Mouse (Mus musculus): ENCODE results near the gene Lcn6. TPM values are rescaled to one million over a fixed set of nuclear protein-coding genes. Genes with fewer than 3 reads are reported as not detected.
"Not testable (repeated sequence)": the region's sequence is repeated elsewhere in the genome, so short reads cannot be mapped to it uniquely, and the experiment has no call there.

The Lcn6 gene
- polyA plus RNA-seq, 1 experiment from 2014 or later, result not detected

DNA sequence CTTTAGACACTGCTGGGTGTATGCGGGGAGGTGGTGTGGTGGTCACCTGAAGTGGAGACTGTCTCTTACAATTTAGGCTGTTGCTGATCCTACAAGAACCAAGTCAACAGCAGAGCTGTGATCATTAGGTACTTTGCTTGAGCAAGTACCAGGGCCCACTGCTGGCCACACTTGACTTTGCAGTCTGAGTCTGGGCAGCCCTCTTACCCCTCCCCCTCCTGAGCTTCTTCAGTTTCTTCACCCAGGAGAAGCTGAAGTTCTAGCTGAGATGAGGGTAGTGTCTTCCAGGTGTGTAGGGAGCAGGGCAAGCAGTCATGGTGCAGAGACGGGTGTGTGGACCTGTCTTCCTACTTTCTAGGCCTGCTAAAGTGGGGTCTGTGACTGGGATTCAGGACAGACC, 31.5 kb downstream of the Lcn6 start:
- WGBS, result 76% methylated on average over 2 of the region's 2 CpGs
- H3K9me3 ChIP-seq (ENCODE audit: control insufficient read depth, low read depth, low read length), result no peaks in the 10 kb centered on the region
- H3K4me2 ChIP-seq (replicated peaks; ENCODE audit: low read depth, low read length), result peak overlapping the region; percentile 18; the same call in 1 of the 2 replicates
- no peak; the same call in 1 of the 2 replicates for ATAC-seq (ENCODE audit: insufficient number of reproducible peaks, insufficient read depth, low FRiP score, low read depth)
- H3K27me3 ChIP-seq (ENCODE audit: control insufficient read depth, insufficient read depth, low read length), result no peaks in the 10 kb centered on the region
- peaks cover 5% of the 10 kb centered on the region; the same call in 1 of the 2 replicates for H3K4me1 ChIP-seq (ENCODE audit: control insufficient read depth, insufficient read depth, low read length)
- H3K4me3 ChIP-seq (ENCODE audit: low read depth, low read length), result no peak overlapping the region
- 0 out of 2 replicates have a peak, but pooled peaks cover 3% of the 10 kb centered on the region for H3K36me3 ChIP-seq (ENCODE audit: control insufficient read depth, insufficient read depth, low read length)
- H3K27ac ChIP-seq (ENCODE audit: low read length), result no peak overlapping the region
- H3K9ac ChIP-seq (replicated peaks; ENCODE audit: low read depth, low read length), result no peak overlapping the region

DNA sequence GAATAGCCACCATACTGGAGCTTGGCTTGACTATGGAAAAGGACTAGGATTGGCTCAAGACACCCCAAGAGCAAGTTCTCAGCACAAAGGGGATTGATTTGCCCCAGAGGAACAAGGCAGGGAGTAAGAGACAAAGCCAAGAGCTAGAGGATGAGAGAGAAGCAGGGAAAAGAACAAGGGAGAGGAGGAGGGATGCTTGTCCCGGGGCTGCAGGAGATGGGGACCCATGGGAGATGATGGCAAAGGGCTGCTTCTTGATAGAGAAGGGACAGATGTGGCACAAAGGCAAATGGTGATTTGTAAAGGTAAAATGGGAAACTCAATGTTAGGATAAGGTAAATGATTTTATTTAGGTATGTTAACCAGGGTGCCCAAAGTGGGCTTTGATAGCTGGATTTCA, 32.5 kb downstream of the Lcn6 start:
- not testable (repeated sequence) for ATAC-seq (ENCODE audit: insufficient number of reproducible peaks, insufficient read depth, low FRiP score, low read depth); H3K4me1 ChIP-seq (ENCODE audit: control insufficient read depth, insufficient read depth, low read length); H3K27me3 ChIP-seq (ENCODE audit: control insufficient read depth, insufficient read depth, low read length); H3K4me3 ChIP-seq (ENCODE audit: low read depth, low read length); H3K9me3 ChIP-seq (ENCODE audit: control insufficient read depth, low read depth, low read length); H3K9ac ChIP-seq (replicated peaks; ENCODE audit: low read depth, low read length); H3K4me2 ChIP-seq (replicated peaks; ENCODE audit: low read depth, low read length); H3K27ac ChIP-seq (ENCODE audit: low read length); H3K36me3 ChIP-seq (ENCODE audit: control insufficient read depth, insufficient read depth, low read length)
- WGBS, result 100% methylated on average over 1 of the region's 1 CpGs

DNA sequence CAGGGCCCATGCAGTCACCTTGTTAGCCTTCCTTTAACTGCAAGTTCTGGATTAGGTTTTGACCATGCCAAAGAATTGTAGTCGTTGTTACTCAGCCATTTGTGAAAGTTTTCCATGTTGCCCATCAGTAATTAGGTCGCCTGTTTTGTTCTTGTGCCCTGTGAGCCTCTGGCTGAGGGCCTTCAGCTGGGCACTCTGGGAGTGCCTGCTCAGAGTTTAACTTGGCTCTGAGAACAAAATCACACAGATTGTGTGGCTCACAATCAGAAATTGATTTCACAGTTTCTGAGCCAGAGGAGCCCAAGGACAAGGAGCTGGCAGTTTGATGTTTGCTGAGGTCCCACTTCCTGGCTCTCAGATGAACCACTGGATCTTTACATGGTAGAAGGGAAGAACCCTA, 33.2 kb downstream of the Lcn6 start:
- H3K9ac ChIP-seq (replicated peaks; ENCODE audit: low read depth, low read length); H3K4me2 ChIP-seq (replicated peaks; ENCODE audit: low read depth, low read length); ATAC-seq (ENCODE audit: insufficient number of reproducible peaks, insufficient read depth, low FRiP score, low read depth); H3K27ac ChIP-seq (ENCODE audit: low read length); H3K27me3 ChIP-seq (ENCODE audit: control insufficient read depth, insufficient read depth, low read length); H3K4me3 ChIP-seq (ENCODE audit: low read depth, low read length); H3K4me1 ChIP-seq (ENCODE audit: control insufficient read depth, insufficient read depth, low read length); H3K36me3 ChIP-seq (ENCODE audit: control insufficient read depth, insufficient read depth, low read length); H3K9me3 ChIP-seq (ENCODE audit: control insufficient read depth, low read depth, low read length): not testable (repeated sequence)
- 78% methylated on average over 2 of the region's 2 CpGs for WGBS

DNA sequence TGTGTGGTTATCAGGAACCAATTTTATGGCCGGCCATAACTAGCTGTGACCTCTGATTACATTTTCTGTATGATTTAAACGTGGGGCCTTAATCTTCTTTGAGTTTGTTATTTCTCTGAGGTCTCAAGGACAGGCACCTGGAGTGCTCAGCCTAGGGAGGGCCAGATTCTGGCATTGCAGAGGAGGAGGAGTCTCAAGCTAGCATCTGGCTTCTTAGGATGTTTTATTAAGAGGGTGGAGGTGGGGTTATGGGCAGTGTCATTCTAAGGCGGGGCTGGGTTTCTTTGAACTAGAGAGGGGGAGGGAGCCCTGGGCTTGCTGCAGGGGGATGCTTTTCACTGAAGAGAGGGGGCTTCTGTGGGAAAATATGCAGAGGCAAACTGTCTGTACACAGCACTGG, 35.1 kb downstream of the Lcn6 start:
- H3K9ac ChIP-seq (replicated peaks; ENCODE audit: low read depth, low read length); H3K9me3 ChIP-seq (ENCODE audit: control insufficient read depth, low read depth, low read length); H3K4me1 ChIP-seq (ENCODE audit: control insufficient read depth, insufficient read depth, low read length); H3K36me3 ChIP-seq (ENCODE audit: control insufficient read depth, insufficient read depth, low read length); H3K27ac ChIP-seq (ENCODE audit: low read length); ATAC-seq (ENCODE audit: insufficient number of reproducible peaks, insufficient read depth, low FRiP score, low read depth); H3K4me2 ChIP-seq (replicated peaks; ENCODE audit: low read depth, low read length); H3K4me3 ChIP-seq (ENCODE audit: low read depth, low read length); H3K27me3 ChIP-seq (ENCODE audit: control insufficient read depth, insufficient read depth, low read length): not testable (repeated sequence)
- WGBS, result 7% methylated on average over 3 of the region's 3 CpGs

DNA sequence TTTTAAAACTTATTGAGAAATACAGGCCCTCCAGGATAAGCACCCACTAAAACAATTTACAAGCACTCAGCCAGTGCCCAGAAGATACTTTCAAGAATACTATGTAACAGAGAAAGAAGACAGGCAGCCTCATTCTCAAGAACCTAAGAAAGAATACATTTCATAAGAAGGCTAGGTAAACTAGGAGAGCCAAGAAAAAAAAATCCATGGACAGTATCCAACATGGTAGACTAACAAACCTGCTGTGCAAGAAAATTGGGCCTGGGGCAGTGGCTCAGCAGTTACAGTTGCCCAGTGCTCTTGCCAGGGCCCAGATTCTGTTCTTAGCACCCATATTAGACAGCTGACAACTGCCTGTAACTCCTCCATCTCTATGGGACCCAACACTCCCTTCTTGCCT, 40.6 kb downstream of the Lcn6 start:
- Histone ChIP-seq H3K4me1 (ENCODE audit: control insufficient read depth, insufficient read depth, low read length) (no peaks in the 10 kb centered on the region), H3K4me3 (ENCODE audit: low read depth, low read length) (no peak overlapping the region), H3K27me3 (ENCODE audit: control insufficient read depth, insufficient read depth, low read length) (no peaks in the 10 kb centered on the region), H3K9me3 (ENCODE audit: control insufficient read depth, low read depth, low read length) (peaks cover 4% of the 10 kb centered on the region; the same call in 1 of the 2 replicates), H3K4me2 (replicated peaks; ENCODE audit: low read depth, low read length) (no peak overlapping the region), H3K36me3 (ENCODE audit: control insufficient read depth, insufficient read depth, low read length) (no peaks in the 10 kb centered on the region), H3K27ac (ENCODE audit: low read length) (no peak overlapping the region), H3K9ac (replicated peaks; ENCODE audit: low read depth, low read length) (no peak overlapping the region)
- ATAC-seq (ENCODE audit: insufficient number of reproducible peaks, insufficient read depth, low FRiP score, low read depth), result no peak

Other genes with a start within 250 kb of the Lcn6 start
- gene Abca2, start 248.1 kb upstream of the Lcn6 start, polyA plus RNA-seq (2014; fragmentation: Nextera tagmentation; extraction: Ambion mirVana), result 5.4 and 6.4 TPM in 2 replicates
- 7.2 and 9.0 TPM in 2 replicates for gene Clic3, start 219.9 kb upstream of the Lcn6 start, polyA plus RNA-seq (2014; fragmentation: Nextera tagmentation; extraction: Ambion mirVana)
- 30.3 and 34.2 TPM in 2 replicates for gene Paxx, start 215.7 kb upstream of the Lcn6 start, polyA plus RNA-seq (2014; fragmentation: Nextera tagmentation; extraction: Ambion mirVana)
- 5.3 and 6.4 TPM in 2 replicates for gene Ptgds, start 206.7 kb upstream of the Lcn6 start, polyA plus RNA-seq (2014; fragmentation: Nextera tagmentation; extraction: Ambion mirVana)
- gene Lcn12, start 182.9 kb upstream of the Lcn6 start, polyA plus RNA-seq (2014; fragmentation: Nextera tagmentation; extraction: Ambion mirVana), result not detected in 2 replicates
- gene Fbxw5, start 176.0 kb upstream of the Lcn6 start, polyA plus RNA-seq (2014; fragmentation: Nextera tagmentation; extraction: Ambion mirVana), result 77.5 and 79.3 TPM in 2 replicates
- 4.8 and 7.4 TPM in 2 replicates for gene C8g, start 175.1 kb upstream of the Lcn6 start, polyA plus RNA-seq (2014; fragmentation: Nextera tagmentation; extraction: Ambion mirVana)
- 30.5 and 33.2 TPM in 2 replicates for gene Traf2, start 129.8 kb upstream of the Lcn6 start, polyA plus RNA-seq (2014; fragmentation: Nextera tagmentation; extraction: Ambion mirVana)
- gene Edf1, start 118.9 kb upstream of the Lcn6 start, polyA plus RNA-seq (2014; fragmentation: Nextera tagmentation; extraction: Ambion mirVana), result 342 and 346 TPM in 2 replicates
- 3.6 and 5.5 TPM in 2 replicates for gene Mamdc4, start 101.9 kb upstream of the Lcn6 start, polyA plus RNA-seq (2014; fragmentation: Nextera tagmentation; extraction: Ambion mirVana)
- gene Phpt1, start 101.6 kb upstream of the Lcn6 start, polyA plus RNA-seq (2014; fragmentation: Nextera tagmentation; extraction: Ambion mirVana), result 225 and 231 TPM in 2 replicates
- 0.70 and 1.3 TPM in 2 replicates for gene Ajm1, start 95.0 kb upstream of the Lcn6 start, polyA plus RNA-seq (2014; fragmentation: Nextera tagmentation; extraction: Ambion mirVana)
- 67.2 and 69.0 TPM in 2 replicates for gene Rabl6, start 68.3 kb upstream of the Lcn6 start, polyA plus RNA-seq (2014; fragmentation: Nextera tagmentation; extraction: Ambion mirVana)
- 0.19 and 0.24 TPM in 2 replicates for gene Ccdc183, start 59.1 kb upstream of the Lcn6 start, polyA plus RNA-seq (2014; fragmentation: Nextera tagmentation; extraction: Ambion mirVana)
- 25.5 and 26.3 TPM in 2 replicates for gene Tmem141, start 54.8 kb upstream of the Lcn6 start, polyA plus RNA-seq (2014; fragmentation: Nextera tagmentation; extraction: Ambion mirVana)
- 0.98 and 1.4 TPM in 2 replicates for gene Fcna, start 48.8 kb upstream of the Lcn6 start, polyA plus RNA-seq (2014; fragmentation: Nextera tagmentation; extraction: Ambion mirVana)
- not detected in 2 replicates for gene Lcn8, start 23.7 kb upstream of the Lcn6 start, polyA plus RNA-seq (2014; fragmentation: Nextera tagmentation; extraction: Ambion mirVana)
- not detected in 2 replicates for gene Lcn5, start 18.8 kb upstream of the Lcn6 start, polyA plus RNA-seq (2014; fragmentation: Nextera tagmentation; extraction: Ambion mirVana)
- not detected in 2 replicates for gene Lcn10, start 5.9 kb downstream of the Lcn6 start, polyA plus RNA-seq (2014; fragmentation: Nextera tagmentation; extraction: Ambion mirVana)
- not detected in 2 replicates for gene Obp2a, start 23.3 kb downstream of the Lcn6 start, polyA plus RNA-seq (2014; fragmentation: Nextera tagmentation; extraction: Ambion mirVana)
- 72.0 and 74.9 TPM in 2 replicates for gene Bmyc, start 30.0 kb downstream of the Lcn6 start, polyA plus RNA-seq (2014; fragmentation: Nextera tagmentation; extraction: Ambion mirVana)
- not detected in 2 replicates for gene Obp2b, start 60.2 kb downstream of the Lcn6 start, polyA plus RNA-seq (2014; fragmentation: Nextera tagmentation; extraction: Ambion mirVana)
- gene Lcn3, start 88.8 kb downstream of the Lcn6 start, polyA plus RNA-seq (2014; fragmentation: Nextera tagmentation; extraction: Ambion mirVana), result not detected in 2 replicates
- not detected in 2 replicates for gene Lcn11, start 100.2 kb downstream of the Lcn6 start, polyA plus RNA-seq (2014; fragmentation: Nextera tagmentation; extraction: Ambion mirVana)
- not detected in 2 replicates for gene Gm13539, start 105.5 kb downstream of the Lcn6 start, polyA plus RNA-seq (2014; fragmentation: Nextera tagmentation; extraction: Ambion mirVana)
- gene Glt6d1, start 139.1 kb downstream of the Lcn6 start, polyA plus RNA-seq (2014; fragmentation: Nextera tagmentation; extraction: Ambion mirVana), result not detected in 2 replicates
- gene Lcn9, start 146.4 kb downstream of the Lcn6 start, polyA plus RNA-seq (2014; fragmentation: Nextera tagmentation; extraction: Ambion mirVana), result not detected in 2 replicates
- gene Sohlh1, start 170.5 kb downstream of the Lcn6 start, polyA plus RNA-seq (2014; fragmentation: Nextera tagmentation; extraction: Ambion mirVana), result not detected in 2 replicates
- gene Kcnt1, start 186.9 kb downstream of the Lcn6 start, polyA plus RNA-seq (2014; fragmentation: Nextera tagmentation; extraction: Ambion mirVana), result 0.59 and 0.80 TPM in 2 replicates